Mouse (Mus musculus): ENCODE measurements around the gene Sgk1.

GRCm38 (mm10) chr10:21832282-21832681, 49.7 kb upstream of the Sgk1 start:
- TF ChIP-seq CTCF (IDR thresholded peaks at IDR 0.05; ENCODE audit: extremely low read depth, insufficient read depth, low read length) (no peak), POLR2A (IDR thresholded peaks at IDR 0.05; ENCODE audit: extremely low read depth, insufficient read depth, low read length) (no peak)

All from cortical plate, adult 2 months (tissue).